25 mouse cellular contexts compared by ENCODE assay signal in the genomic region with DNA sequence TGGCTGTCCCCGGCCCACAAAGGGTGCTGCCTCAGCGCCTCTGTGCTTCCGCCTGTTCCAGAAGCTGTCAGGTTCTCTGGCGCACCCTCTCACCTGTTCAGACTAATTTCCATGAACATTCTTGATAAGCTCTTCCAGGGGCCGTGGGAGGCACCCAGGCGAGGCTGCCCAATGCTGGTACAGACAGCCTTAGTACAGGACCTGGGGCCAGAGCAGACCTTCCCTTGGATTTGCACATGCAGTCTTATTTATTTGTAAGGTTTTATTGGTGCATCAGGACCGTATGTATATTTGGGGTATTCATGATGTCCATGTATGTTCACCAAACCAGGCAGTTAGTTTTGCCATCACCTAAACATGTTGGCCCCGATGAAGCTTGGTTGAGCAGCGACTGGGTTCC. TPM values are rescaled to one million over a fixed set of nuclear protein-coding genes. Genes with fewer than 3 reads are reported as not detected.
DNase-seq lines count a peak whose midpoint lies in the region; ATAC-seq and TF ChIP-seq lines count a peak whose summit lies in the region.
"Had no signal": no experiment of that assay in that cellular context is flagged by ENCODE, and none has a peak within 500 bp of the region (broad histone marks: within the 10 kb centered on the region; RNA-seq: fewer than 3 reads in every experiment).

No protein-coding gene starts in this region.

- intact Hi-C loops in heart, postnatal 14 days (cut with DNase I) = no loop called here

- in situ Hi-C loops in ES-E14 (cut with MboI; ENCODE audit: low sequenced_read_pairs in 2 of 2, unreplicated experiment in 2 of 2) = no loop called here

- no peak for ATAC-seq in neural tube, embryonic 15.5 days (ENCODE audit: low FRiP score)
- ATAC-seq: forebrain, embryonic 14.5 days; forebrain, postnatal 0 days; hindbrain, postnatal 0 days; inflammation-experienced regulatory T-cells, adult 6 months; Patski had no signal

- H3K4me2 ChIP-seq in neural tube, embryonic 15.5 days = no peak overlapping the region
- H3K4me2 ChIP-seq: heart, embryonic 12.5 days; heart, embryonic 15.5 days; hindbrain, embryonic 14.5 days had no signal

- no peaks in the 10 kb centered on the region for H3K36me3 ChIP-seq in E14TG2a.4 (ENCODE audit: insufficient read depth, low read length)
- no peaks in the 10 kb centered on the region for H3K36me3 ChIP-seq in ES-E14 (ENCODE audit: control insufficient read depth, insufficient read depth, low read length, poor library complexity, severe bottlenecking)
- no peaks in the 10 kb centered on the region for H3K36me3 ChIP-seq in neural tube, embryonic 15.5 days
- H3K36me3 ChIP-seq: forebrain, embryonic 10.5 days; G1E; heart, embryonic 12.5 days; heart, embryonic 15.5 days had no signal

- no peak overlapping the region for H3K9ac ChIP-seq in ES-E14 (ENCODE audit: insufficient read depth, low read depth, low read length, poor library complexity, severe bottlenecking)
- no peak overlapping the region for H3K9ac ChIP-seq in neural tube, embryonic 15.5 days (replicated peaks)
- H3K9ac ChIP-seq: forebrain, postnatal 0 days; heart, embryonic 12.5 days; heart, embryonic 15.5 days; hindbrain, embryonic 14.5 days had no signal

- WGBS in neural tube, embryonic 15.5 days = 93% methylated on average over 9 of the region's 9 CpGs

- TF ChIP-seq CTCF in E14TG2a.4 (conservative IDR thresholded peaks at IDR 0.05; ENCODE audit: low read length) = no peak

- peak; percentile 71 for DNase-seq in heart, adult 11 months
- DNase-seq in heart, postnatal 14 days = no peak
- DNase-seq in ES-E14 (ENCODE audit: low read depth, low spot score) = no peak
- peak; percentile 53 for DNase-seq in ZHBTc4 (ENCODE audit: low read depth, low spot score)
- DNase-seq in frontal cortex, postnatal 10 days (ENCODE audit: low spot score in 2 of 2) = no peak
- DNase-seq: adrenal gland, postnatal 10 days; adrenal gland, postnatal 36 days; cerebellum, adult 18-20 months; cerebellum, adult 9-10 months; cerebellum, postnatal 14 days; forebrain, postnatal 0 days; heart, postnatal 10 days; heart, postnatal 4 days; kidney, adult 11 months had no signal

- no peak overlapping the region for H3K27ac ChIP-seq in ES-E14 (ENCODE audit: insufficient read depth, low read depth, low read length, poor library complexity, severe bottlenecking)
- H3K27ac ChIP-seq in neural tube, embryonic 15.5 days (replicated peaks) = no peak overlapping the region
- H3K27ac ChIP-seq: forebrain, embryonic 10.5 days; heart, embryonic 15.5 days; hindbrain, embryonic 14.5 days; hindbrain, postnatal 0 days had no signal

- H3K4me3 ChIP-seq in E14TG2a.4 (replicated peaks; ENCODE audit: low read length) = peak overlapping the region; percentile 60
- H3K4me3 ChIP-seq in ES-E14 (ENCODE audit: insufficient read depth in 1 of 2, low read depth in 1 of 2, low read length in 2 of 2, poor library complexity in 1 of 2, severe bottlenecking in 1 of 2) = peak overlapping the region; percentile 34 to 52; a peak in 3 of 4 replicates
- H3K4me3 ChIP-seq in neural tube, embryonic 15.5 days (replicated peaks) = no peak overlapping the region
- H3K4me3 ChIP-seq: forebrain, embryonic 10.5 days; heart, embryonic 12.5 days; heart, embryonic 15.5 days had no signal

- H3K4me1 ChIP-seq in E14TG2a.4 (replicated peaks; ENCODE audit: low read depth, low read length) = peaks cover 8% of the 10 kb centered on the region
- H3K4me1 ChIP-seq in ES-E14 (ENCODE audit: control insufficient read depth in 2 of 2, insufficient read depth in 2 of 2, low read length in 2 of 2, poor library complexity in 1 of 2) = no peaks in the 10 kb centered on the region
- H3K4me1 ChIP-seq in neural tube, embryonic 15.5 days = no peaks in the 10 kb centered on the region
- H3K4me1 ChIP-seq: forebrain, embryonic 10.5 days; heart, embryonic 12.5 days; heart, embryonic 15.5 days had no signal

- peaks cover 2% of the 10 kb centered on the region for H3K27me3 ChIP-seq in E14TG2a.4 (ENCODE audit: insufficient read depth, low read length)
- H3K27me3 ChIP-seq in neural tube, embryonic 15.5 days (replicated peaks) = no peaks in the 10 kb centered on the region
- H3K27me3 ChIP-seq: heart, embryonic 15.5 days had no signal

- peaks cover 3% of the 10 kb centered on the region; the same call in 1 of the 2 replicates for H3K9me3 ChIP-seq in E14TG2a.4 (ENCODE audit: low read length)
- H3K9me3 ChIP-seq in ES-E14 (ENCODE audit: control insufficient read depth, insufficient read depth, low read depth, low read length) = no peaks in the 10 kb centered on the region
- no peaks in the 10 kb centered on the region for H3K9me3 ChIP-seq in neural tube, embryonic 15.5 days (replicated peaks)
- H3K9me3 ChIP-seq: forebrain, embryonic 10.5 days; G1E; heart, embryonic 12.5 days; heart, embryonic 15.5 days had no signal

TF ChIP-seq in ES-E14, 5 proteins besides CTCF, POLR2A, EP300 and RAD21:
- TF ChIP-seq ZC3H11A (IDR thresholded peaks at IDR 0.05; ENCODE audit: borderline replicate concordance, low read depth, low read length) (no peak), MAFK (IDR thresholded peaks at IDR 0.05; ENCODE audit: insufficient read depth, low read depth, low read length) (no peak), HCFC1 (IDR thresholded peaks at IDR 0.05; ENCODE audit: borderline replicate concordance, insufficient read depth, low read length) (no peak), ZNF384 (IDR thresholded peaks at IDR 0.05; ENCODE audit: low read depth, low read length) (no peak), CHD2 (IDR thresholded peaks at IDR 0.05; ENCODE audit: low read depth, low read length) (no peak)

RNA-seq across cellular contexts. Expression of a gene that starts 18.2 kb away (rescaled TPM):
- total RNA-seq in heart, postnatal 14 days (2021) = 1 to 10 TPM; 6.4 to 7.9 TPM
- 1.4 and 2.2 TPM in 2 replicates for total RNA-seq in ES-E14 (2012; rRNA removed)
- 30.1 and 31.6 TPM in 2 replicates for polyA plus RNA-seq in neural tube, embryonic 15.5 days (2015; fragmentation: Nextera tagmentation; extraction: Ambion mirVana)
- polyA plus RNA-seq: G1E had no signal

Comparison
In these comparisons a context has a peak if more than half of its experiments do, and no peak if none do; other contexts are left out.
1. DNase-seq: peak in heart, adult 11 months (single experiment) and ZHBTc4 (single experiment); none in heart, postnatal 14 days (0 of 2), ES-E14 (single experiment) and frontal cortex, postnatal 10 days (0 of 2).